Mouse (Mus musculus) intestine, embryonic 15.5 days (tissue): ENCODE results near the gene Dhcr24. TPM values are rescaled to one million over a fixed set of nuclear protein-coding genes. Genes with fewer than 3 reads are reported as not detected.
A peak's percentile ranks its signal among the peaks of the same experiment; 100 is the strongest.

Experiments used
- ATAC-seq: fragments of 200-750 bp; cut with Nextera tagmentation; 2 replicates; pipeline ENCODE4 v1.8.0; 2017; ENCODE audit warnings: moderate TSS enrichment, moderate library complexity
- H3K27ac ChIP-seq: fragments of 300-500 bp; sonication (generic); 2 replicates; pipeline ENCODE4 v1.5.1; 2015; ENCODE audit warnings: mild to moderate bottlenecking, inconsistent platforms
- H3K27me3 ChIP-seq: fragments of 300-500 bp; sonication (generic); replicated peaks from 2 replicates; pipeline ENCODE4 v1.6.1; 2015; ENCODE audit warnings: inconsistent platforms
- H3K36me3 ChIP-seq: fragments of 300-500 bp; sonication (generic); 2 replicates; pipeline ENCODE4 v1.6.1; 2015; ENCODE audit warnings: inconsistent platforms
- H3K4me1 ChIP-seq: fragments of 300-500 bp; sonication (generic); replicated peaks from 2 replicates; pipeline ENCODE4 v1.6.1; 2015; ENCODE audit warnings: inconsistent platforms
- H3K4me2 ChIP-seq: fragments of 300-500 bp; sonication (generic); replicated peaks from 2 replicates; pipeline ENCODE4 v1.6.1; 2015; ENCODE audit warnings: mild to moderate bottlenecking, inconsistent platforms
- H3K4me3 ChIP-seq: fragments of 300-500 bp; sonication (generic); replicated peaks from 2 replicates; pipeline ENCODE4 v1.5.1; 2015; ENCODE audit warnings: inconsistent platforms
- H3K9ac ChIP-seq: fragments of 300-500 bp; sonication (generic); 2 replicates; pipeline ENCODE4 v1.6.1; 2015; ENCODE audit warnings: inconsistent platforms
- H3K9me3 ChIP-seq: fragments of 300-500 bp; sonication (generic); 2 replicates; pipeline ENCODE4 v1.6.1; 2016; ENCODE audit warnings: inconsistent platforms
- WGBS: fragments of 180-500 bp; shearing (Covaris S2); methylation state at CpG from one replicate; pipeline ENCODE4 v1.1.7; 2015; 5-methylcytosine and 5-hydroxymethylcytosine counted together
- polyA plus RNA-seq: library from polyadenylated mRNA; unstranded; fragments of >200 nt; fragmentation: Nextera tagmentation; extraction: Ambion mirVana; gene quantifications from 2 replicates; pipeline ENCODE4 v1.2.1, GENCODE M21; 2015

The Dhcr24 gene
- polyA plus RNA-seq, 1 experiment from 2014 or later = 8.0 TPM

DNA sequence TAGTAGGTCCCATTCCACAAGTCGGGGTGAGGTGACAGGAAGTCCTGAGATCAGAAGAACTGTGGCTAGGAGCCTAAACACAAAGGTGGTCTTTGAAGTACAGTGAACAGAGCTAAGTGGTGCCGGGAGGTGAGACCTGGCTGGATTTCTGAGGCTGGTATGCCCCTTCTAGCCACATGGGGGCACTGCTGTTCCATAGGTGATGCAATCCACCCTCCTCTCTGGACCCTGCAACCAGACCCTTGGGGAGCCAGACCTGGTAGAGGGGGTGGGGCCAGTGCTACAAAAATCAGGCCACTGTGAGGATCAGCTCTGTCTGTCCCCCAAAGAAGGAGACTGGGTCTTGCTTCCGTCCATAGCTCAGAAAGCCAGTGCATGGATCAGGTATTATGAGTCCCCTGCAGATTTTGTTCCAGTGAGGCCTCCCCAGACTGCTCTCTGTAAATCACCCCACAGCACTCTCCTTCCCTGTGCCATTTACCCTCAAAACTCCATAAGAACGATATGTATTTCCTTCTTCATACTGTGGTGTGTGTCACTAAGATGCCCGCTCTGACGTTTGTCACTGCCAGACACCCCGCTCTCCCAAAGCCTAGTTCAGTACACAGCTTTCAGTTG is 53.5 kb downstream of the Dhcr24 start:
- no peak overlapping the region for H3K27ac ChIP-seq
- peak; percentile 43; the same call in 1 of the 2 replicates for ATAC-seq
- no peak overlapping the region for H3K4me3 ChIP-seq
- no peaks in the 10 kb centered on the region for H3K36me3 ChIP-seq
- H3K9me3 ChIP-seq = no peaks in the 10 kb centered on the region
- 47% methylated on average over 7 of the region's 7 CpGs for WGBS
- H3K4me1 ChIP-seq = peaks cover 5% of the 10 kb centered on the region
- H3K27me3 ChIP-seq = no peaks in the 10 kb centered on the region
- H3K9ac ChIP-seq = no peak overlapping the region
- H3K4me2 ChIP-seq = no peak overlapping the region

- Histone ChIP-seq H3K27me3 (no peaks in the 10 kb centered on the region), H3K27ac (no peak overlapping the region), H3K9me3 (no peaks in the 10 kb centered on the region), H3K36me3 (no peaks in the 10 kb centered on the region), H3K9ac (no peak overlapping the region), H3K4me1 (peaks cover 5% of the 10 kb centered on the region), H3K4me2 (no peak overlapping the region), H3K4me3 (no peak overlapping the region)
- 82% methylated on average over 9 of the region's 9 CpGs for WGBS
- no peak for ATAC-seq
These were observed 54.0 kb downstream of the Dhcr24 start for GRCm38 (mm10) chr4:106614881-106615280.

DNA sequence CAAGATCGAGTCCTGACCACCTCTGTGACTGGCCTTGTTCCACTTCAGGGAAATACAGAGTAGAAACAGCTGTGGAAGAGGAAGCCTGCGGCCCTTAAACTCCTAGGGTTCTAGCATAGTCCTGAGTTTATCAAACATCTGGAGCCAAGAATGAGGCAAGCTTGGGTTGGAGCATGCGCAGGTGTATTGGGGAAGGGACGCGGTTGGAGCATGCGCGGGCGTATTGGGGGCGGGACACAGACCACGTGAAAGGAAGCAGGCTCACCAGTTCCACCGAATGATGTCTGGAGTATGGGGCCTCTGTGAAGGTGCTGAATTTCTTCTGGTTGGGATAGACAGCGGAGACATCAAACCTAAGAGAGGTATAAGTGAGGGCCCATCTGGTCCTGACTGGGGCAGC is 54.8 kb downstream of the Dhcr24 start:
- Histone ChIP-seq H3K27me3 (no peaks in the 10 kb centered on the region), H3K36me3 (no peaks in the 10 kb centered on the region)

DNA sequence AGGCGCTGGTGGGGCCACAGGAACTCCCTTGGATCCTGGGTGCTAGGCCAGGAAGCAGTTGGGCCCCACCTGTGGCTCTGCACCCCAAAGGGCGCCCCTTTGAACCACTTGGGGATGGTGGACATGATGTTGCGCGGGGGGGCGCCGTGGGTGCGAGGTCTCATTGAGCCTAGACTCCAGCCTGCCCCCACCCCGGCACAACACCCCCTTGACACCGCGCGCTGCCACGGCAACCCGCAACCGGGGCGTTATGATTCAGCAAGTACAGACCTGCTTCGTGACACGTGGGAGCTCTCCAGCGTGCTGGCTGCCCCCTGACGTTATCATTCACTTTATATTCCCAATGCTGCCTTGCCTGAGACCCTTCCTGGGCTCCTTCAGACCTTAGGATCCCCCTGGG is 56.2 kb downstream of the Dhcr24 start, which contains the start of gene Lexm:
Gene Lexm, minus strand, starts transcription at position 186 of the 400 bp plus-strand sequence.
- Histone ChIP-seq H3K4me2 (peak within 1 kb of the TSS; percentile 66), H3K27ac (no peak within 1 kb of the TSS), H3K4me1 (peaks cover 9% of the 10 kb centered on the region), H3K9ac (no peak within 1 kb of the TSS), H3K4me3 (peak within 1 kb of the TSS; percentile 20), H3K36me3 (no peaks in the 10 kb centered on the region), H3K9me3 (no peaks in the 10 kb centered on the region), H3K27me3 (peaks cover 3% of the 10 kb centered on the region)
- WGBS = 1% methylated on average over 19 of the region's 19 CpGs
- no peak for ATAC-seq

More for the DNA sequence above, 54.8 kb downstream of the Dhcr24 start:
- Histone ChIP-seq H3K9ac (no peak overlapping the region), H3K27ac (no peak overlapping the region), H3K4me2 (no peak overlapping the region), H3K4me1 (peaks cover 5% of the 10 kb centered on the region), H3K4me3 (no peak overlapping the region), H3K9me3 (no peaks in the 10 kb centered on the region)
- WGBS = 77% methylated on average over 12 of the region's 12 CpGs
- no peak for ATAC-seq

GRCm38 (mm10) chr4:106618898-106619297 is 58.1 kb downstream of the Dhcr24 start:
- ATAC-seq = peak; percentile 14; the same call in 1 of the 2 replicates
- Histone ChIP-seq H3K4me3 (no peak overlapping the region), H3K27me3 (peaks cover 22% of the 10 kb centered on the region), H3K4me1 (peaks cover 14% of the 10 kb centered on the region), H3K9me3 (no peaks in the 10 kb centered on the region), H3K36me3 (no peaks in the 10 kb centered on the region), H3K27ac (no peak overlapping the region), H3K9ac (no peak overlapping the region), H3K4me2 (no peak overlapping the region)
- 81% methylated on average over 4 of the region's 4 CpGs for WGBS

DNA sequence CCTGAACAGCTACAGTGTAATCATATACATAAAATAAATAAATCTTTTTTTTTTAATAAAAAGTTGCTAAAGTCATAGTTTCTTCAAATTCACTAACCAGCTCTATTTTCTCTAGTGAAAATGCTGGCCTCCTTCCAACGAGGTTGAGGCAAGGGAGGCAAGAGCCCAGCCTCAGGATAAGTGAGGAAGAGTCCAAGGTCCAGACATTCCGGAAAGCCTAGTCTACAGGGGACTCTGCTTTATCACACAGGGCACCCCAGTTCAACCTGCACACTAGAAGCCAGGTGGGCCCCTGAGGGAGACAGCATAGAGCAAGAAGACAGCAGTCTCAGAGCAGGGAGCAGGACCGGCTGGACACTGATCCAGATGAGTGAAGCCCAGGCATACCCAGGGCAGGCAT is 60.6 kb downstream of the Dhcr24 start:
- peaks cover 27% of the 10 kb centered on the region for H3K27me3 ChIP-seq
- H3K4me3 ChIP-seq = no peak overlapping the region
- ATAC-seq = peak; percentile 85
- 0 out of 2 replicates have a peak overlapping the region, but pooled peaks have one; percentile 18 for H3K9ac ChIP-seq
- WGBS = 63% methylated on average over 3 of the region's 3 CpGs
- peak overlapping the region; percentile 74 for H3K27ac ChIP-seq
- H3K9me3 ChIP-seq = no peaks in the 10 kb centered on the region
- peak overlapping the region; percentile 54 for H3K4me2 ChIP-seq
- H3K4me1 ChIP-seq = peaks cover 14% of the 10 kb centered on the region
- H3K36me3 ChIP-seq = no peaks in the 10 kb centered on the region

DNA sequence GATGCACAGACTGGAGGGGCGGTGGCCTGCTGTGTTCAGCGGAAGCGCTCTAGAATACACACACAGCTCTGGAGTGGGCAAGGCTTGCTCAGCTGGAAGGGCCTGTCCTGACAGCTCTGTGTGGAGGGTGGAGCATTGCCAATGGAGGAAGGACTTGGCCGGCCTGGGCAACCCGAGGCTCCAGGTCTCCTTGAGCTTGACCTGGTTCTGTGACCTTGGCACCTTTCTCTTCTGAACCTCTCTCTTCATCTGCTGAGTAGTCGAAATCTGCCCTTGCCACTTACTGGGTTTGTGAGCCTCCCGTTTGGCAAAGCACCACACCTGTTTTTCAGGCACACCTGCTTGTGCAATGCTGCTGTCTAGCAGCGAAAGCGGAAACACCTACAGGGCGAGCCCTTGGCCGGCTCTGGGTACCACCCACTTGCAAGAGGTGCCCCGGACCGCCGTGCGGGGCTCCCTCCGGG is 61.2 kb downstream of the Dhcr24 start, which contains the start of gene Ttc22:
Gene Ttc22, plus strand, starts transcription at position 403 of the 464 bp plus-strand sequence.
- Histone ChIP-seq H3K4me2 (peak within 1 kb of the TSS; percentile 54), H3K9ac (peak within 1 kb of the TSS; percentile 18), H3K27ac (peak within 1 kb of the TSS; percentile 74), H3K4me1 (peaks cover 11% of the 10 kb centered on the region), H3K9me3 (no peaks in the 10 kb centered on the region), H3K27me3 (peaks cover 27% of the 10 kb centered on the region), H3K4me3 (peak within 1 kb of the TSS; percentile 27), H3K36me3 (no peaks in the 10 kb centered on the region)
- peak; percentile 87 for ATAC-seq
- WGBS = 12% methylated on average over 16 of the region's 16 CpGs

GRCm38 (mm10) chr4:106622712-106623111 is 61.9 kb downstream of the Dhcr24 start:
- ATAC-seq = no peak
- Histone ChIP-seq H3K9me3 (no peaks in the 10 kb centered on the region), H3K36me3 (no peaks in the 10 kb centered on the region), H3K4me3 (peak overlapping the region; percentile 27), H3K4me1 (peaks cover 10% of the 10 kb centered on the region; the same call in 1 of the 2 replicates), H3K9ac (peak overlapping the region; percentile 18), H3K27me3 (peaks cover 27% of the 10 kb centered on the region), H3K27ac (no peak overlapping the region), H3K4me2 (peak overlapping the region; percentile 54)
- 28% methylated on average over 28 of the region's 28 CpGs for WGBS

DNA sequence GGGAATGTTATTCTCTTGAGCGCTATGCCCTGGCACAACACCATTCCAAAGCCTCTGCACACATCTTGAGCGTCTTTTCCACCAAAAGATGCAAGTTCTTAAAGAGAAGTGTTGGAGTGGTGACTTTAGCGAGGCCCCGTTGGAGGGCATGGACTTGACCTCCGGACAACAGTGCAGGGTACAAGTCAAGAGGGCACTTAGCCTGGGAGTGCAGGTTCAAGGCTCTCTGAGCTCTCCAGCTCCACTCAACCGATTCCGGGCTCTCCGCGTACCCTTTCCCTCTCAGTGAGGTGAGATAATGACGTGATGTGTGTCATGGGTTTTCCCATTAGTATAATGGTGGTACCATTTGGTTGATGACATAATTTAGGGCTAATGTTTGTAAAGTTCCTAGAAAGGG is 63.4 kb downstream of the Dhcr24 start:
- H3K27me3 ChIP-seq = peaks cover 27% of the 10 kb centered on the region
- no peak overlapping the region for H3K9ac ChIP-seq
- no peaks in the 10 kb centered on the region for H3K36me3 ChIP-seq
- H3K4me2 ChIP-seq = no peak overlapping the region
- 92% methylated on average over 10 of the region's 10 CpGs for WGBS
- no peak for ATAC-seq
- no peak overlapping the region for H3K27ac ChIP-seq
- peaks cover 22% of the 10 kb centered on the region; the same call in 1 of the 2 replicates for H3K4me1 ChIP-seq
- no peak overlapping the region for H3K4me3 ChIP-seq
- no peaks in the 10 kb centered on the region for H3K9me3 ChIP-seq

DNA sequence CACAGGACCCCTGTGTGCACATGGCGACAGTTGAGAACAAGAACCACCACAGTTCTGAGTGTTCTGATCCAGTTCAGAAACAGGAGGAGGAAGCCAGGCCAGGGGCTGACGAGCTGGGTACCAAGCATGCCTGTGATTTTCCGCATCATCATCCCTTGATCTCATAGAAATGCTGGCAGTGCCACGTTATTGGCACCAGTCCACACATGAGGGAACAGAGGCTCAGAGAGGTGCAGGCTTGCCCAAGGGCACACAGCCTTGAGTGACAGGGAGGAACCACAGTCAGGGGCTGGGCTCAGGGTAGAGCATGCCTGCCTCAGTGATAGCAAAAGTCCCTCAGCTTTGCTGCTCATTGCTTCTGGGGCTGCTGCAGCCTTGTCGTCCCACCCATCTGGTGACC is 67.0 kb downstream of the Dhcr24 start:
- ATAC-seq = no peak
- Histone ChIP-seq H3K36me3 (no peaks in the 10 kb centered on the region), H3K4me1 (peaks cover 27% of the 10 kb centered on the region), H3K4me3 (no peak overlapping the region), H3K27me3 (peaks cover 16% of the 10 kb centered on the region), H3K9me3 (no peaks in the 10 kb centered on the region), H3K4me2 (no peak overlapping the region), H3K9ac (no peak overlapping the region), H3K27ac (no peak overlapping the region)
- 75% methylated on average over 5 of the region's 5 CpGs for WGBS

- Histone ChIP-seq H3K4me3 (no peak overlapping the region), H3K9ac (no peak overlapping the region), H3K4me1 (peaks cover 30% of the 10 kb centered on the region), H3K4me2 (peak overlapping the region; percentile 19; the same call in 1 of the 2 replicates), H3K27ac (peak overlapping the region; percentile 76), H3K27me3 (peaks cover 6% of the 10 kb centered on the region), H3K36me3 (no peaks in the 10 kb centered on the region), H3K9me3 (no peaks in the 10 kb centered on the region)
- WGBS = 27% methylated on average over 9 of the region's 9 CpGs
- peak; percentile 89 for ATAC-seq
These were observed 68.0 kb downstream of the Dhcr24 start for GRCm38 (mm10) chr4:106628650-106629360.

DNA sequence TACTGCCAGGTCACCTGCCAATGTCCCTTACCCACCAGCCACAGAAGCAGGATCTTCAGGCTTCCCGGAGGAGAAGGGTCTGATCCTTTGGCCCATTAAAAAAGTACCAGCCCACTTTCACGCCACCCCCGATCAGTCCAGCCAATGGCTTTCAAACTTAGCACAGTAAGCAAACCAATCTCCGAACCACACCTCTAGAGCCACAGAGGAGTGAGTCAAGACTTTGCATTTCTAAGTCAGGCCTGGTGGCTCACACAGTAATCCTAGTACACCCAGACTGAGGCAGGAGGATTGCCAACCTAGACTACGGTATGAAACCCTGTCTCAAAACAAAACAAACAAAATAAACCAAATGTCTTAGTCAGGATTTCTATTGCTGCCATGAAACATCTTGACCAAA is 68.5 kb downstream of the Dhcr24 start:
- ATAC-seq = peak; percentile 42
- 51% methylated on average over 5 of the region's 5 CpGs for WGBS
- Histone ChIP-seq H3K36me3 (no peaks in the 10 kb centered on the region), H3K4me1 (peaks cover 30% of the 10 kb centered on the region), H3K4me3 (no peak overlapping the region), H3K4me2 (peak overlapping the region; percentile 19; the same call in 1 of the 2 replicates), H3K9ac (no peak overlapping the region), H3K27ac (peak overlapping the region; percentile 76), H3K27me3 (peaks cover under 1% of the 10 kb centered on the region; the same call in 1 of the 2 replicates), H3K9me3 (no peaks in the 10 kb centered on the region)
